ENCODE assay signal across 9 mouse cellular contexts in the genomic region with DNA sequence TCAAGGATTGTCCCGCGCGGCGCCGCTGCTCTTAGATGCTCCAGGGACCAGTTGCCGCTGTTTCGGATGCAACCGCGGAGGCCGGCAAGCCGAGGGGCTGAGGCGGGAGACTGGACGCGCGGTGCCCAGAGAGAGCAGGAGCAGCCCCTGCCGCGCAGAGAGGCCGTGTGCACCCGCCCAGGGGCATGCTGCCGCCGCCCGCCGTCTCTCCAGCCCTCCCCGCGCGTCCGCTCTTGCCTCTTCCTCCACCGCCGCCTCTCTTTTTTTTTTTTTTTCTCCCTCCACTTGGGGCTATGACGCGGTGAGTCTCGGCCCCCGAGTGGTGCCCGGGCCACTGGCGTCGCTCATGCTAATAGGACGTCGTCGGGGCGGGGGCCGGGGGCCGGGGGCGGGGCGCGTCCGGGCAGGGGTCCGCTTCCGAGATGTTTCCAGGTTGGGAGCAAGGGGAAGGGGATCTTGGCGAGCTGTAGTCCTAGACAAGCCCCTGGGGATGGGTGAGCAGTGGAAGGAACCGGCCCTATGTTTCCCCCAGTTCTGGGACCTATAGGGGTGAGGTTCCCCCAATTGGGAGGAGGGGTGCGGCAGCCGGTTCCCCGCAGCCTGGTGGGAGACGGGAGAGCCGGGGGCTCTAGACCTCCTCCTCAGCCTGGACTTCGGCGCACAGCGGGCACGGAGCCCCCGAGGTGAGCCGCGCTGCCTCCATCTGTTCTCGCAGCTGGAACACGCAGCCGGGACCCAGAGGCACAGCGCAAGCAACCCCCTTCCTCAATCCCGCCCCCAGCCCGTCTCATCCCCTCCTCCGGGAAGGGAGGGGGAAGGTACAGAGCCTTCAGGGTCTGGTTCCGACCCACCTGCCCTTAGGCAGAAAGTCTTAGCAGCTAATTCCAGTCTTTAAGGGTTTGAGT. TPM values are rescaled to one million over a fixed set of nuclear protein-coding genes. Genes with fewer than 3 reads are reported as not detected.
DNase-seq lines count a peak whose midpoint lies in the region; ATAC-seq lines count a peak whose summit lies in the region.
"Had no signal": no experiment of that assay in that cellular context is flagged by ENCODE, and none has a peak within 500 bp of the region (broad histone marks: within the 10 kb centered on the region; RNA-seq: fewer than 3 reads in every experiment).

A gene (minus strand): TSS at position 250 of the 905 bp plus-strand sequence.

- WGBS in limb, embryonic 11.5 days, result 0% methylated on average over 66 of the region's 70 CpGs
- 1% methylated on average over 68 of the region's 70 CpGs for WGBS in stomach, embryonic 16.5 days

- no peak within 1 kb of the TSS for H3K9ac ChIP-seq in limb, embryonic 11.5 days (ENCODE audit: low read length)
- no peak within 1 kb of the TSS for H3K9ac ChIP-seq in stomach, embryonic 16.5 days (ENCODE audit: low read length)

- H3K4me1 ChIP-seq in limb, embryonic 11.5 days (ENCODE audit: control insufficient read depth, insufficient read depth, low read length), result 0 out of 2 replicates have a peak, but pooled peaks cover 7% of the 10 kb centered on the region
- peaks cover 11% of the 10 kb centered on the region; the same call in 1 of the 2 replicates for H3K4me1 ChIP-seq in stomach, embryonic 16.5 days (ENCODE audit: control insufficient read depth, insufficient read depth, low read length)

- no peaks in the 10 kb centered on the region for H3K9me3 ChIP-seq in limb, embryonic 11.5 days (ENCODE audit: control insufficient read depth, low read length)
- H3K9me3 ChIP-seq in stomach, embryonic 16.5 days (replicated peaks; ENCODE audit: control insufficient read depth, low read length), result no peaks in the 10 kb centered on the region

- 0 out of 2 replicates have a peak, but pooled peaks have one; percentile 26 for ATAC-seq in limb, embryonic 11.5 days (ENCODE audit: insufficient number of reproducible peaks, low FRiP score, low TSS enrichment, low read depth)
- ATAC-seq in stomach, embryonic 16.5 days (ENCODE audit: insufficient read depth, low FRiP score), result no peak

- H3K4me3 ChIP-seq in limb, embryonic 11.5 days (ENCODE audit: low read depth, low read length), result peak within 1 kb of the TSS; percentile 31
- peak within 1 kb of the TSS; percentile 29 for H3K4me3 ChIP-seq in stomach, embryonic 16.5 days (replicated peaks; ENCODE audit: low read length)

- peak; percentile 40 to 45 for DNase-seq in cerebellum, postnatal 10 days
- DNase-seq in cerebellum, adult 9-10 months, result no peak
- DNase-seq in right cerebral cortex, postnatal 4 days, result peak; percentile 17
- no peak for DNase-seq in right cerebral cortex, postnatal 25 days
- peak; percentile 43 for DNase-seq in limb, embryonic 11.5 days (ENCODE audit: low spot score)
- no peak for DNase-seq in spleen, postnatal 14 days (ENCODE audit: low spot score in 2 of 2)
- DNase-seq in layer of hippocampus, adult 8-10 months (ENCODE audit: low spot score in 2 of 2), result no peak
- DNase-seq: kidney, postnatal 14 days had no signal

- no peak within 1 kb of the TSS for H3K27ac ChIP-seq in limb, embryonic 11.5 days (replicated peaks; ENCODE audit: low read depth, low read length)
- H3K27ac ChIP-seq in stomach, embryonic 16.5 days (ENCODE audit: low read length), result no peak within 1 kb of the TSS

- peaks cover 77% of the 10 kb centered on the region for H3K27me3 ChIP-seq in limb, embryonic 11.5 days (ENCODE audit: control insufficient read depth, insufficient read depth, low read length)
- peaks cover 72% of the 10 kb centered on the region for H3K27me3 ChIP-seq in stomach, embryonic 16.5 days (ENCODE audit: control insufficient read depth, insufficient read depth, low read length)

- no peaks in the 10 kb centered on the region for H3K36me3 ChIP-seq in limb, embryonic 11.5 days (ENCODE audit: control insufficient read depth, insufficient read depth, low read length)
- no peaks in the 10 kb centered on the region for H3K36me3 ChIP-seq in stomach, embryonic 16.5 days (ENCODE audit: control insufficient read depth, insufficient read depth, low read length)

- peak within 1 kb of the TSS; percentile 57 for H3K4me2 ChIP-seq in limb, embryonic 11.5 days (ENCODE audit: low read depth, severe bottlenecking)
- peak within 1 kb of the TSS; percentile 52 for H3K4me2 ChIP-seq in stomach, embryonic 16.5 days (ENCODE audit: low read depth, low read length)

RNA-seq across cellular contexts. Expression of the gene that starts here (rescaled TPM):
- polyA plus RNA-seq in limb, embryonic 11.5 days (2014; fragmentation: Nextera tagmentation; extraction: Ambion mirVana), result 0.08 TPM in 1 of 2 replicates, not detected in the other
- 4.5 and 4.8 TPM in 2 replicates for polyA plus RNA-seq in stomach, embryonic 16.5 days (2015; fragmentation: Nextera tagmentation; extraction: Ambion mirVana)
- total RNA-seq in layer of hippocampus, adult 8-10 months (2022), result not detected

Comparison
In these comparisons a context has a peak if more than half of its experiments do, and no peak if none do; other contexts are left out.
1. DNase-seq: peak in cerebellum, postnatal 10 days (2 of 2) and right cerebral cortex, postnatal 4 days (single experiment); none in cerebellum, adult 9-10 months (single experiment), right cerebral cortex, postnatal 25 days (single experiment), spleen, postnatal 14 days (0 of 2) and layer of hippocampus, adult 8-10 months (0 of 2).
2. Peak in DNase-seq, ATAC-seq, H3K4me3 ChIP-seq and H3K4me2 ChIP-seq in limb, embryonic 11.5 days; RNA of the gene not detected or under 1 TPM.